Mouse (Mus musculus) neural tube, embryonic 10.5 days (tissue): Measurements from ENCODE around the gene Cab39l.

Experiments
- DNase-seq: peaks from one replicate; pipeline ENCODE4 v3.0.0-alpha.2; 2017; ENCODE audit warnings: low spot score; ENCODE audit errors: extremely low spot score

Cab39l gene

DNA sequence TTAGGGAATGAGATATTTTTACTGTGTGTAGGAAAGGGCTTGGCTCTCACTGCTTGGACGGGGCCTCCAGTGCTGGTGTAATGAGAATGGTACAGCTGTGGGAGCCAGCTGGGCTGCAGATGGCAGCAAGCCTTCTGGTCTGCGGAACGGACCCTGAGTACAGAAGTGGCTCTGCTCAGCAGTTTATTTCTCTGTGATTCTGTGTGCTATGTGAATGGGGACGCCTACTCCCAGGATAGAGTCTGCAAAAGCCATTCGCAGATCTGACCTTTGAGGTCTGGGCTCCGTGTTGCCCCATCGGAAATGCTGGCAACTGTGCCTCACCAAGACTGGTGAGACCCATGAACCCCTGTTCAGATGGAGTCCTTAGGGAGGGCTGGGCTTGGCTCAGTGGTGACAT is 187.1 kb downstream of the Cab39l start:
- DNase-seq, result peak; percentile 51

DNA sequence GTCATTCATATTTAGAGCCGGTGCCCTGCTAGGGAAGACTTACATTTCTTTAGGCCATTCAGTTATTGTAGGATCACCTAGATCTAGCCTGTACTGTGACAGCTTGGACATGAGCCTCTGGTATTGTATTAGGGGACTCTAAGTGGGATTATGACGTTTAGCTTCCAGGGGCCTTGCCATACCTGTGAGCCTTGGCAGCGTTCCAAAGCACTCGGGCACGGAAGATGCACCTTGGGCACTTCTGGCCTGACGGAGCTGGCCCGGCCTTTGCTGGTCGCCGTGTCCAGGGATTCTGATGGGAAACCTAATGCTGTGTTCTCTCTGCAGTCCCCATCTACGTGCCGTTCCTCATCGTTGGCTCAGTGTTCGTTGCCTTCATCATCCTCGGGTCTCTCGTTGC is 188.5 kb downstream of the Cab39l start:
- DNase-seq, result no peak

DNA sequence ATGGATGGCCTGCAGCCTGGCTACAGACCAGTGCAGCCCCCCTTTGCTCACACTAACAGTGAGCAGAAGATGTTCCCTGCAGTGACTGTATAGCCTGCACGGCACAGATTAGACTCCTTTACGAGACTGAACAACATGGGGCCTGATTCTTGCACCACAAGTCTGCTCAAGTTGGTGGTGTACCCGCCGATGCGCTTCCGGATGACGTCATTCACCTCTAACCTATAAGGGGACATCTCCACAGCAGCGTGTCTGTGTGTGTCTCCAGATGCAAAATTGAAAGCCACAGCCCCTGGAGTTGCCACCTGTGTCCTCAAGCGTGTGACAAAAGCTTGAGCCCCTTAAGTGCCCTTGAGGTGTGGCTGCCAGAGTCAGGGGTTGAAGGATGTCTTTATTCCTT is 189.3 kb downstream of the Cab39l start:
- no peak for DNase-seq

DNA sequence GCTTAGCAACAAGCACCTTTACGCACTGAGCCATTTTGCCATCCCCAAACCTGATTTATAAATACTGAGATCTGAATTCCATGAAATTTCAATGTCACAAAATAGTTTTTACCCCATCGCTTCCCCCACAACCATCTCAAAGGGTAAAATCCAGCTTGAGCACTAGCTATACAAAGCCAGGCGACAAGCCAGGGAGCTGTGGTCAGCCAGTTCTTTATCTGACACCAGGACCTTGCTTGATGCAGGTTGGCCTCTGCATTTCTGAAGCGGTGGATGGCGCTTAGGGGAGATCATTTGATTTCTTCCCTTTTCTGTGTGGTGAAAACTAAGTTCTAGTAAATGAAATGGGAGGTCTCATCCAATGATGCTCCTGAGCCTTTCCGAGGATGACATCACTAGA is 191.3 kb downstream of the Cab39l start:
- no peak for DNase-seq

DNA sequence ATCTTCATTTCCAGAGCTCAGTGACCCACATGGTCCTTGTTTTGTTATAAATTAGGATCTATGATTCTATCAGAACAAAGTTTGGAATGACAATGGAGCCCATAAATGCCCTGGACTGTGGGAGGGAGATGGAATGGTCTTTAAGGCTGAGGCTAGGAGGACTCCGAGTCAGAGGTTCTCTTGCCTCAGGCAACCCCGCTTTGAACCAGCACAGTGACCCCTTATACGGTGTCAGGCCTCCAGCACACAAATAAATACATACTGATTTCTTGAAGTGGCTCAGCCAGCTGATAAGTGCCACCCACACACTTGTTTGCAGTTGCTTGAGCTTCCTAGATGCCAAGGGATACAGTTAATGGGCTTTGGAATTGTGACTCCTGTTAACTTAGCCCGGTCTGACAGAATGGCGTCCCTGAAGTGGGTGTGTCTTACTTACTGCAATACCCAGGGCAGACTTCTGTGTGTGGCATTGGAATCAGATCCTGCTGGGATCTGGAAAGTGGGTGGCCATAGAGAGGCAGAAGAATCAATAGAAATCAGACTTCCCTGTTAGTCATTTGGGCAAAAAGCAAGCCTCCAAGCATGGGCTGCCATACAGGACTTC is 192.6 kb downstream of the Cab39l start:
- DNase-seq, result no peak

DNA sequence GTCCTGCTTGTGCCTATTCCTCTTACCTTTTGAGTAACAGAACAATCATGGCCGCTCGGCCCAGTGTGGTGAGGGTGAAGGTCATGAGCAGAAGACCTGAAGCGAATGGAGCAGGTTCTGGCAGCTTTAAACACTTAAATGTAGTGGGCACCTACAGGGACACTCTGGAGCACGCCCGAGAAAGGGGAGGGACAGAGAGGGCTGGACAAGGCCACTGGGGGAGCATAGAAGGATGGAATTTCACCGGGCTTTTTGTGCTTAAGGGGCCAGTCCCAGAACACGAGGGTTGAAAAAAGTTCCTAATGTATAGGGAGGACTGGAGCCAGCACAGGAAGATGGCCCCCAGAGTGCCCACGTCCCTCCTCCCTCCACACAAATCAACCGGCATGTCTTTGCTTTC is 193.2 kb downstream of the Cab39l start:
- no peak for DNase-seq
